Mouse (Mus musculus) neural tube, embryonic 12.5 days (tissue): ENCODE measurements around the gene 9930111J21Rik1. TPM values are rescaled to one million over a fixed set of nuclear protein-coding genes. Genes with fewer than 3 reads are reported as not detected.
"Not testable (repeated sequence)": the region's sequence is repeated elsewhere in the genome, so short reads cannot be mapped to it uniquely, and the experiment has no call there.

Experiments
- ATAC-seq: fragments of 200-750 bp; cut with Nextera tagmentation; 2 replicates; pipeline ENCODE4 v1.8.0; 2017; ENCODE audit warnings: low read depth, mild to moderate bottlenecking, moderate TSS enrichment, moderate library complexity; ENCODE audit not compliant: low FRiP score
- H3K27ac ChIP-seq: fragments of 300-500 bp; sonication (generic); 2 replicates; pipeline ENCODE4 v1.5.1; 2016
- H3K27me3 ChIP-seq: fragments of 300-500 bp; sonication (generic); replicated peaks from 2 replicates; pipeline ENCODE4 v1.6.1; 2016; ENCODE audit warnings: mild to moderate bottlenecking
- H3K36me3 ChIP-seq: fragments of 300-500 bp; sonication (generic); 2 replicates; pipeline ENCODE4 v1.6.1; 2016; ENCODE audit warnings: mild to moderate bottlenecking
- H3K4me1 ChIP-seq: fragments of 300-500 bp; sonication (generic); 2 replicates; pipeline ENCODE4 v1.6.1; 2016
- H3K4me2 ChIP-seq: fragments of 300-500 bp; sonication (generic); replicated peaks from 2 replicates; pipeline ENCODE4 v1.6.1; 2016; ENCODE audit warnings: mild to moderate bottlenecking
- H3K4me3 ChIP-seq: fragments of 300-500 bp; sonication (generic); 2 replicates; pipeline ENCODE4 v1.5.1; 2016
- H3K9ac ChIP-seq: fragments of 300-500 bp; sonication (generic); 2 replicates; pipeline ENCODE4 v1.6.1; 2016; ENCODE audit warnings: mild to moderate bottlenecking
- H3K9me3 ChIP-seq: fragments of 300-500 bp; sonication (generic); 2 replicates; pipeline ENCODE4 v1.6.1; 2016; ENCODE audit warnings: mild to moderate bottlenecking
- WGBS: fragments of 180-500 bp; shearing (Covaris S2); methylation state at CpG from one replicate; pipeline ENCODE4 v1.1.7; 2016; 5-methylcytosine and 5-hydroxymethylcytosine counted together
- polyA plus RNA-seq: library from polyadenylated mRNA; unstranded; fragments of >200 nt; fragmentation: Nextera tagmentation; extraction: Ambion mirVana; gene quantifications from 2 replicates; pipeline ENCODE4 v1.2.1, GENCODE M21; 2016

The 9930111J21Rik1 gene
- polyA plus RNA-seq, 1 experiment from 2014 or later, result 0.25 TPM

- not testable (repeated sequence) for H3K4me1 ChIP-seq, H3K27ac ChIP-seq, H3K9me3 ChIP-seq, H3K27me3 ChIP-seq, H3K4me2 ChIP-seq, H3K36me3 ChIP-seq, ATAC-seq, H3K4me3 ChIP-seq, H3K9ac ChIP-seq
- no CpG with 5 or more reads among the region's 1 CpGs for WGBS
Observed at GRCm38 (mm10) chr11:48978240-48978939, 808 bp downstream of the 9930111J21Rik1 start, which contains the start of gene Olfr56. Gene Olfr56, plus strand, starts transcription at chr11:48978889.

GRCm38 (mm10) chr11:48974686-48975085 lies 4.5 kb downstream of the 9930111J21Rik1 start:
- not testable (repeated sequence) for H3K9me3 ChIP-seq, H3K4me2 ChIP-seq, H3K9ac ChIP-seq, H3K4me3 ChIP-seq, ATAC-seq, H3K27ac ChIP-seq, H3K27me3 ChIP-seq, H3K4me1 ChIP-seq, H3K36me3 ChIP-seq
- no CpG with 5 or more reads among the region's 1 CpGs for WGBS

- not testable (repeated sequence) for H3K4me3 ChIP-seq, H3K9ac ChIP-seq, ATAC-seq, H3K27ac ChIP-seq, H3K4me2 ChIP-seq, H3K4me1 ChIP-seq, H3K27me3 ChIP-seq, H3K36me3 ChIP-seq, H3K9me3 ChIP-seq
- WGBS, result 96% methylated on average over 6 of the region's 6 CpGs
Observed at GRCm38 (mm10) chr11:48946090-48946489, 33.1 kb downstream of the 9930111J21Rik1 start, which contains the start of gene Psme2b. Gene Psme2b, minus strand, starts transcription at chr11:48946190.

DNA sequence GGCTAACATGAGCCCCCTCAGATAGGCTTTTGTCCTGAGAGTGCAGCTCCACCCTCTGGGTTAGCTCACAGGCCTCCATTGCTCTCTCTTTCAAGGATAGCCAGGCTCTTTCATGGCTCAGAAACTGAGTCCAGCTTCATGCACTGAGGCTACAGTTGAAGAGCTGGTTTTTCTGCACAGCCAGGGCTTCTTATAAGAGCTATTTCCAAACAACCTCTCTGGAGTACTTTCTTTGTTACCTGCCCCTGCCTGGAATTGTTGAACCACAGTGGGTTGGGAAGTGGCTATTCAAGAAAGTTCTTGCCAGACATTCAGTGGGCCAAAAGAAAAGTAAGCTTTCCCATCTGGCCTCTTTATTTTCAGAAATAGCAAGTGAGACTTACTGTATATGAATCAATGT lies 39.9 kb downstream of the 9930111J21Rik1 start:
- not testable (repeated sequence) for ATAC-seq, H3K27me3 ChIP-seq, H3K9ac ChIP-seq, H3K36me3 ChIP-seq, H3K9me3 ChIP-seq, H3K4me3 ChIP-seq, H3K4me2 ChIP-seq, H3K4me1 ChIP-seq, H3K27ac ChIP-seq

DNA sequence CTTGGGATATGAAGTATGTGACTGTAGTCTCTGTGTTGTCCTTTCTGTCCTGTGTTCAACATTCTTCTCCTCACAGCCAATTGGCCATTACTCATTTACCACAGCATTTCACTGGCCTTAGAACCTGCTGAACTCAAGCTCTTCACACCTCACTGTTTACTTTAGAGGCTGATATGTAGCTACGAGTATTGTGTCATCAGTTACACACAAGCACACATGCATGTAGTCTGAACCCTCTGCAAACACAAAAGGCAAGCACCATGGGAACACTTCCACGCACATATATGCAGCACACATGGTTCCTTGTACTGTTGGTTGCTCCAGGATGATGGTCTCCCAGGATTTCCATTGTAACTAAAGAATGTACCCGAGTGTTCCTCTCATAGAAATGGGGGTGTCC lies 43.9 kb downstream of the 9930111J21Rik1 start:
- not testable (repeated sequence) for H3K4me2 ChIP-seq, ATAC-seq, H3K9me3 ChIP-seq, H3K27me3 ChIP-seq, H3K27ac ChIP-seq, H3K36me3 ChIP-seq, H3K4me3 ChIP-seq, H3K9ac ChIP-seq, H3K4me1 ChIP-seq
- no CpG with 5 or more reads among the region's 3 CpGs for WGBS

GRCm38 (mm10) chr11:48933923-48934322 lies 45.3 kb downstream of the 9930111J21Rik1 start:
- H3K36me3 ChIP-seq, H3K4me3 ChIP-seq, H3K9ac ChIP-seq, H3K4me1 ChIP-seq, H3K9me3 ChIP-seq, ATAC-seq, H3K27ac ChIP-seq, H3K27me3 ChIP-seq, H3K4me2 ChIP-seq: not testable (repeated sequence)
- 70% methylated on average over 1 of the region's 1 CpGs for WGBS

DNA sequence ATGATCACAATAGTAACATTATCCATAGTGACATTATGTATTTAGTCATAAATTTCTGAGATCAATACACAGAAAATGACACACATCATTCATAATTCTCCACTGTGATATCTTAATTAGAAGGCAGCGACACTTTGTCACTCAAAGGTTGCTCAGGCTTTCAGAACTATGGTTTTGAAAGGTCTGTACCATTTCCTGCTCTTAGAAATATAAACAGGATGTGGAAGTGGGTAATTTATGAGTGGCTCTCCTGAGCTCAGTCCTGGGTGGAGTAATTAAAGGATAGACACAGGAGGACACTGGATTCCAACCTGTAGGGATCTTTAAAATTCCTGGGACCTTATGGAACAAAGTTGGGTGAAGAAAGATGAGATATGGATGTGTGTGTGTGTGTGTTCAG lies 45.8 kb downstream of the 9930111J21Rik1 start:
- not testable (repeated sequence) for H3K4me2 ChIP-seq, H3K4me3 ChIP-seq, H3K27me3 ChIP-seq, H3K27ac ChIP-seq, H3K4me1 ChIP-seq, ATAC-seq, H3K9ac ChIP-seq, H3K9me3 ChIP-seq, H3K36me3 ChIP-seq
- 87% methylated on average over 1 of the region's 1 CpGs for WGBS

GRCm38 (mm10) chr11:48928068-48928467 lies 51.1 kb downstream of the 9930111J21Rik1 start:
- not testable (repeated sequence) for H3K27me3 ChIP-seq, H3K4me2 ChIP-seq, H3K9me3 ChIP-seq, H3K4me1 ChIP-seq, H3K9ac ChIP-seq, H3K27ac ChIP-seq, H3K4me3 ChIP-seq, H3K36me3 ChIP-seq, ATAC-seq
- WGBS, result 81% methylated on average over 1 of the region's 1 CpGs

DNA sequence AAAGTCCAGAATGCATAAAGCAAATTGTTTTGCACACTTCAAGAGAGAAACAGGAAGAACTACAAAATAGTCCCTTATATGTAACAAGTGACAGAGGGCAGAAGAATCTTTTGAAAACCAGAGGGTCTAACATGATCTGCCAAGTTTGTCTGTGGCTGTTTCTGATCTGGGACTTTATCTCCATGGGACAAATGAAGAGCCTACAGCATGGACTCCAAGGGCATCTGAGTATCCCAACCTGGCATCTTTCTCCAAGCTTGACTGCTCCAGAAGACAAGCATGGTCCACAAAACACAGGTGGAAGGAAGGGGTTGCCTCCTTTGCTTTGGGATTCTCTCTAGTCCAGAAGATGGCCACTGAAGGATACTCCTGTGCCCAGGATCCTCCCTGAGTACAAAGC lies 52.8 kb downstream of the 9930111J21Rik1 start:
- not testable (repeated sequence) for H3K9ac ChIP-seq, H3K9me3 ChIP-seq, H3K4me2 ChIP-seq, H3K4me1 ChIP-seq, ATAC-seq, H3K36me3 ChIP-seq, H3K27ac ChIP-seq, H3K4me3 ChIP-seq, H3K27me3 ChIP-seq

GRCm38 (mm10) chr11:48923818-48924217 lies 55.4 kb downstream of the 9930111J21Rik1 start:
- H3K27ac ChIP-seq, ATAC-seq, H3K9me3 ChIP-seq, H3K4me1 ChIP-seq, H3K9ac ChIP-seq, H3K4me2 ChIP-seq, H3K36me3 ChIP-seq, H3K27me3 ChIP-seq, H3K4me3 ChIP-seq: not testable (repeated sequence)
- 92% methylated on average over 5 of the region's 5 CpGs for WGBS

- H3K4me3 ChIP-seq, result no peak overlapping the region
- H3K27ac ChIP-seq, result no peak overlapping the region
- H3K36me3 ChIP-seq, result no peaks in the 10 kb centered on the region
- no peaks in the 10 kb centered on the region for H3K9me3 ChIP-seq
- no peak for ATAC-seq
- no peak overlapping the region for H3K9ac ChIP-seq
- no peaks in the 10 kb centered on the region for H3K27me3 ChIP-seq
- H3K4me1 ChIP-seq, result no peaks in the 10 kb centered on the region
- 89% methylated on average over 3 of the region's 3 CpGs for WGBS
- H3K4me2 ChIP-seq, result no peak overlapping the region
Observed at GRCm38 (mm10) chr11:48918380-48918779, 60.8 kb downstream of the 9930111J21Rik1 start.

DNA sequence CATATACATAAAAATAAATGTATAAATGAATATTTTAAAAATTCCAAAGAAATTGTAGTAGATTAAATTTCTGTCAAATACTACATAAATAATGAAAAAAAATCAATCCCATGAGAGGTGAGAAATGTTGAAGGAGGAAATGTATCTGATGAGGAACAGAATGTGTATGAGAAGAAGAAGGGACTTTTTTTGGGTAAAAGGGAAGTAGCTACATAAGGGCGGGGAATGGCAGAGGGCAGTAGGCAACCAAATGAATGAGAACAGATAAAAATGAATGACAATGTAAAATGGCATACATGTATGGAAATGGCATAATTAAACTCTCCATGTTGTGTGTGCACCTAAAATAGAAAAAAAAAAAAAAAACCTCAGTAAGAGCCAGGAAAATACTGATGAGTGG lies 65.6 kb downstream of the 9930111J21Rik1 start:
- Histone ChIP-seq H3K9ac (no peak overlapping the region), H3K4me3 (no peak overlapping the region), H3K4me1 (no peaks in the 10 kb centered on the region), H3K4me2 (no peak overlapping the region), H3K27ac (no peak overlapping the region), H3K9me3 (no peaks in the 10 kb centered on the region), H3K27me3 (no peaks in the 10 kb centered on the region), H3K36me3 (no peaks in the 10 kb centered on the region)
- no peak for ATAC-seq
- 96% methylated on average over 1 of the region's 1 CpGs for WGBS

DNA sequence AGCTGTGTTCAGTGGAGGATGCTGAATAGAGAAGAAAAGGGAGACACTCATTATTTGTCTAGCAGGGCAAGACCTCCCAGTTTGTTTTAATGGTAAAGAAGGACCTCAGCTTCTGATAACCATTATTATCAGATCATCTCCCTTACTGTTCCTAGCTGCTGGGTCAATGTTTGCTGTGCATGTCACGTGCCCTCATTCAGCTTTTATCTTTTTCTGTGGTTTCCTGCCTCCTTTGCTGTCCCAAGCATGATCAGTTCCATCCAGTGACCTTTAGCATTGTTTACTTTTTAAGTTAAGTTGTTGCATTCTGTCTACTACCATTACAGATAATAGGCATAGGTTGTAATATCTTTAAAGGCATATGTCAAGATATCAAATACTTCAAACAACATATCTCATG lies 70.7 kb downstream of the 9930111J21Rik1 start:
- WGBS, result 67% methylated on average over 1 of the region's 1 CpGs
- Histone ChIP-seq H3K27me3 (no peaks in the 10 kb centered on the region), H3K9ac (no peak overlapping the region), H3K9me3 (no peaks in the 10 kb centered on the region), H3K4me1 (no peaks in the 10 kb centered on the region), H3K36me3 (no peaks in the 10 kb centered on the region), H3K4me2 (no peak overlapping the region), H3K4me3 (no peak overlapping the region), H3K27ac (no peak overlapping the region)
- no peak for ATAC-seq
